Mouse (Mus musculus) layer of hippocampus, adult 8-10 months (tissue): Measurements from ENCODE around the gene Smarcb1. TPM values are rescaled to one million over a fixed set of nuclear protein-coding genes. Genes with fewer than 3 reads are reported as not detected.

Experiments used
- DNase-seq, 2 experiments: peaks; one replicate each; pipeline ENCODE4 v3.0.0; 2022; ENCODE audit warnings: low spot score in 2 of 2
- total RNA-seq, 4 experiments: library from RNA; stranded (reverse); gene quantifications; 2 replicates each; pipeline ENCODE4 v1.2.4; 2022

Smarcb1 gene
- 10 to 100 TPM; 80.7 to 83.2 (median 82.5) TPM for total RNA-seq

GRCm38 (mm10) chr10:75921026-75921725, at the start of gene Smarcb1:
TSS of gene Smarcb1 (minus strand) at chr10:75921617.
- DNase-seq = peak; percentile 91 to 95

- no peak for DNase-seq
Observed at GRCm38 (mm10) chr10:75954381-75954811, 33.0 kb upstream of the Smarcb1 start, which contains the start of gene Gm5134. TSS of gene Gm5134 (plus strand) at chr10:75954514.

- DNase-seq = peak in 1 of 2 experiments; percentile 50
Observed at GRCm38 (mm10) chr10:75951424-75952050, 30.1 kb upstream of the Smarcb1 start.

- no peak for DNase-seq
Observed at GRCm38 (mm10) chr10:75950791-75951210, 29.4 kb upstream of the Smarcb1 start.

- no peak for DNase-seq
Observed at GRCm38 (mm10) chr10:75949053-75950045, 27.9 kb upstream of the Smarcb1 start.

- DNase-seq = no peak
Observed at GRCm38 (mm10) chr10:75948079-75948478, 26.7 kb upstream of the Smarcb1 start.

- no peak for DNase-seq
Observed at GRCm38 (mm10) chr10:75945896-75946295, 24.5 kb upstream of the Smarcb1 start.

GRCm38 (mm10) chr10:75945213-75945612, 23.8 kb upstream of the Smarcb1 start:
- DNase-seq = no peak

- DNase-seq = no peak
Observed at GRCm38 (mm10) chr10:75944066-75944772, 22.8 kb upstream of the Smarcb1 start.

- no peak for DNase-seq
Observed at GRCm38 (mm10) chr10:75942736-75943477, 21.5 kb upstream of the Smarcb1 start, which contains the start of gene Vpreb3. TSS of gene Vpreb3 (plus strand) at chr10:75943057.

GRCm38 (mm10) chr10:75941042-75941824, 19.8 kb upstream of the Smarcb1 start:
- no peak for DNase-seq

- DNase-seq = no peak
Observed at GRCm38 (mm10) chr10:75940520-75940919, 19.1 kb upstream of the Smarcb1 start, which contains the start of gene Gm867. TSS of gene Gm867 (minus strand) at chr10:75940672.

- DNase-seq = no peak
Observed at GRCm38 (mm10) chr10:75939481-75940234, 18.2 kb upstream of the Smarcb1 start.

GRCm38 (mm10) chr10:75937851-75938643, 16.6 kb upstream of the Smarcb1 start:
- DNase-seq = no peak

GRCm38 (mm10) chr10:75936909-75937667, 15.7 kb upstream of the Smarcb1 start:
- no peak for DNase-seq

GRCm38 (mm10) chr10:75935680-75936541, 14.5 kb upstream of the Smarcb1 start, which contains the start of gene Mmp11:
TSS of gene Mmp11 (minus strand) at chr10:75936496.
- peak; percentile 66 to 72 for DNase-seq
